Mouse (Mus musculus) limb, embryonic 14.5 days (tissue): ENCODE measurements around the gene Wnt9a. TPM values are rescaled to one million over a fixed set of nuclear protein-coding genes. Genes with fewer than 3 reads are reported as not detected.

Source experiments
- ATAC-seq: fragments of 200-750 bp; cut with Nextera tagmentation; 2 replicates; pipeline ENCODE4 v1.8.0; 2017; ENCODE audit warnings: low read depth, moderate number of reproducible peaks, moderate TSS enrichment; ENCODE audit not compliant: low FRiP score
- DNase-seq: peaks from one replicate; pipeline ENCODE4 v3.0.0-alpha.2; 2015; ENCODE audit warnings: low spot score
- H3K27ac ChIP-seq: fragments of 300-500 bp; sonication (generic); replicated peaks from 2 replicates; pipeline ENCODE4 v1.5.1; 2014; ENCODE audit warnings: low read depth, mild to moderate bottlenecking, low read length, moderate library complexity, mixed read lengths
- H3K27me3 ChIP-seq: fragments of 300-500 bp; sonication (generic); 2 replicates; pipeline ENCODE4 v1.6.1; 2014; ENCODE audit warnings: low read length, mixed read lengths; ENCODE audit not compliant: control insufficient read depth, insufficient read depth
- H3K36me3 ChIP-seq: fragments of 300-500 bp; sonication (generic); 2 replicates; pipeline ENCODE4 v1.6.1; 2014; ENCODE audit warnings: mild to moderate bottlenecking, low read length, moderate library complexity, mixed read lengths; ENCODE audit not compliant: control insufficient read depth, insufficient read depth
- H3K4me1 ChIP-seq: fragments of 300-500 bp; sonication (generic); 2 replicates; pipeline ENCODE4 v1.6.1; 2014; ENCODE audit warnings: antibody characterized with exemption, low read length, mixed read lengths; ENCODE audit not compliant: control insufficient read depth, insufficient read depth
- H3K4me2 ChIP-seq: fragments of 300-500 bp; sonication (generic); replicated peaks from 2 replicates; pipeline ENCODE4 v1.6.1; 2014; ENCODE audit warnings: low read depth, mild to moderate bottlenecking, low read length, moderate library complexity; ENCODE audit not compliant: severe bottlenecking
- H3K4me3 ChIP-seq: fragments of 300-500 bp; sonication (generic); replicated peaks from 2 replicates; pipeline ENCODE4 v1.5.1; 2014; ENCODE audit warnings: low read length
- H3K9ac ChIP-seq: fragments of 300-500 bp; sonication (generic); 2 replicates; pipeline ENCODE4 v1.6.1; 2014; ENCODE audit warnings: mild to moderate bottlenecking, low read depth, low read length, moderate library complexity; ENCODE audit not compliant: severe bottlenecking
- H3K9me3 ChIP-seq: fragments of 300-500 bp; sonication (generic); 2 replicates; pipeline ENCODE4 v1.6.1; 2016; ENCODE audit warnings: low read length; ENCODE audit not compliant: control insufficient read depth
- POLR2A ChIP-seq: fragments of 200-500 bp; IDR thresholded peaks from 2 replicates; pipeline ENCODE4 v1.8.0; 2012; ENCODE audit warnings: inconsistent platforms, mild to moderate bottlenecking, moderate library complexity, borderline replicate concordance; ENCODE audit not compliant: insufficient read depth, insufficient read length; ENCODE audit errors: extremely low read depth
- WGBS: fragments of 180-500 bp; shearing (Covaris S2); extraction: QIAGEN DNeasy Blood & Tissue Kit; methylation state at CpG from one replicate; pipeline ENCODE4 v1.1.7; 2014; 5-methylcytosine and 5-hydroxymethylcytosine counted together
- polyA plus RNA-seq, 2 experiments: library from polyadenylated mRNA; depleted of rRNA in 1 of 2; stranded (reverse) in 1 of 2; unstranded in 1 of 2; fragments of >200 nt; fragmentation: Nextera tagmentation in 1 of 2; extraction: Ambion mirVana in 1 of 2; gene quantifications; 2 replicates each; pipeline versions ENCODE4 v1.2.1 to v1.2.3; 2012 to 2014

The Wnt9a gene
- polyA plus RNA-seq, 2 experiments = 6.2 to 11.8 TPM

DNA sequence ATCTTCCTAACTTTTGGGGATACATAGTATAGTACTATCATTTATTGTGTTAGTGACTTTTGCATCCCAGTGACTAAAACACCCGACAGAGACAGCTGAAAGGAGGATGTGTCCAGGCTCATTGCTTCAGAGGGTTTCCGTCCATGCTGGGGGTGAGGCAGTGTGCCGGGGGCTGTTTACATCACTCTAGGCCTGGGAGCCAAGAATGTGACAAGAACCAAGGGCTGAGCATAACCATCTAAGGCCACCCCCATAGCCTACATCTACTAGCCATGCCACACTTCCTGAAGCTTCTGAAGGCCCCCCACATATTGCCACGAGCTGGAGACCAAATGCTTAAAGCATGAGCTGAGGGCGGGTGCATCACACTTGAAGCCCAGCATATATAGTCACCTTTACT, 18.0 kb downstream of the Wnt9a start:
- Histone ChIP-seq H3K4me1 (peaks cover 10% of the 10 kb centered on the region), H3K4me3 (no peak overlapping the region), H3K9ac (no peak overlapping the region), H3K36me3 (no peaks in the 10 kb centered on the region), H3K27me3 (no peaks in the 10 kb centered on the region), H3K9me3 (no peaks in the 10 kb centered on the region; the same call in 1 of the 2 replicates), H3K27ac (no peak overlapping the region), H3K4me2 (no peak overlapping the region)
- ATAC-seq (no peak), DNase-seq (no peak)
- WGBS = 66% methylated on average over 5 of the region's 5 CpGs
- TF ChIP-seq POLR2A = no peak

DNA sequence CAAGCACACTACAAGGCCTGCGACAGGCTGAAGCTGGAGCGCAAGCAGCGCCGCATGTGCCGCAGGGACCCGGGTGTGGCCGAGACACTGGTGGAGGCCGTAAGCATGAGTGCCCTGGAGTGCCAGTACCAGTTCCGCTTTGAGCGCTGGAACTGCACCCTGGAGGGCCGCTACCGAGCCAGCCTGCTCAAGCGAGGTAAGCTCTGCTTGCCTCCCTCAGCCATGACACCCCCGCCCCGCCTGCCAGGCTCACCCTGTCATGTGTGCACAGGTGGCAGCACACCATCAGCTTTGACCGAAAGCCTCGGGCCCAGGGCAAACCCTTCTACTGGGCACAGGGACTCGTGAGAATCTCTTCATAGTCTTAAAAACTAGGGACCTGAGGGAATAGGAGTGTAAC, 20.9 kb downstream of the Wnt9a start:
- H3K4me2 ChIP-seq = no peak overlapping the region
- no peaks in the 10 kb centered on the region for H3K9me3 ChIP-seq
- H3K27ac ChIP-seq = no peak overlapping the region
- ATAC-seq (no peak), DNase-seq (no peak)
- no peak for TF ChIP-seq POLR2A
- no peaks in the 10 kb centered on the region for H3K27me3 ChIP-seq
- H3K4me1 ChIP-seq = peaks cover 15% of the 10 kb centered on the region
- 83% methylated on average over 11 of the region's 18 CpGs for WGBS
- H3K36me3 ChIP-seq = peaks cover 17% of the 10 kb centered on the region
- H3K9ac ChIP-seq = no peak overlapping the region
- H3K4me3 ChIP-seq = no peak overlapping the region

DNA sequence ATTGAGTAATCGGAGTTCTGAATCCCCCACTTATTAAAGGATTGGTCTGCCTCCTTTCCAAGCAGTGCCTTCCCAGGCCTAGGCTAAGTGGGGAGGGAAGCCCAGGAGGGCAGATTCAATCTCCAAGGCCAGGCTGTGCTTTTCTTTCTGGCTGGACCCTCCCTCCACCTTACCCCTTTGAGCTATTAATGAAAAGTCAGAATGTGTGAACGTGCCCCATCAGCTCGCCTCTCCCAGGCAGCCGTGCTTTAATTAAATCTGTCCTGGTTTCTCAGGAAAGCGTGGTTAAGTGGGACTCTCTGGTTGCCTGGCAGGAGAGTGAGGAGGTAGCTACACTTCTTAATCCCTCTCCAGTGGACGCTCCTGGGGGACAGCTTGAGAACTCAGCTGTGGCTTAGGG, 22.9 kb downstream of the Wnt9a start:
- H3K36me3 ChIP-seq = peaks cover 19% of the 10 kb centered on the region
- H3K4me1 ChIP-seq = peaks cover 18% of the 10 kb centered on the region
- DNase-seq (no peak), ATAC-seq (no peak)
- no peak overlapping the region for H3K27ac ChIP-seq
- no peak overlapping the region for H3K4me3 ChIP-seq
- H3K27me3 ChIP-seq = no peaks in the 10 kb centered on the region
- H3K9me3 ChIP-seq = no peaks in the 10 kb centered on the region
- 13% methylated on average over 6 of the region's 6 CpGs for WGBS
- H3K9ac ChIP-seq = peak overlapping the region; percentile 18; the same call in 1 of the 2 replicates
- no peak for TF ChIP-seq POLR2A
- H3K4me2 ChIP-seq = no peak overlapping the region

DNA sequence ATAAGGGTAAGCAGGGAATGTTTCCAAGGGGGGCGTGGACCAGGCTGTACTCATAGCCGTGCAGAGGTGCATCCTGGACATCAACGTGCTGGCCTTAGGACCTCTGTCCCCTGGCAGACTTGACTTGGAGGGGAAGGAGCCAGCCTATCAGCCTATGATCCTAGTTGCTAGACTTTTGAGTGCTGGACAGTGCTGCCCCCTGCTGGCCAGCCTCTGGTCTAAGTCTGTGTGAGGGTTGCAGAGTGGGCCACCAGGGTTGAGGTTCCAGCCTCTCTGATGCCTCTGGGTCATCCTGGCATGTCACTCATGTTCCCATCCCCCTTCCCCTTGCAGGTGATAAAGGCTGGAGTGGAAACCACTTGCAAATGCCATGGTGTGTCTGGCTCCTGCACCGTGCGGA, 23.8 kb downstream of the Wnt9a start:
- H3K4me3 ChIP-seq = no peak overlapping the region
- WGBS = 48% methylated on average over 5 of the region's 5 CpGs
- no peak overlapping the region for H3K4me2 ChIP-seq
- DNase-seq = peak; percentile 59
- peaks cover 19% of the 10 kb centered on the region for H3K36me3 ChIP-seq
- no peaks in the 10 kb centered on the region for H3K9me3 ChIP-seq
- ATAC-seq = peak; percentile 70; the same call in 1 of the 2 replicates
- no peak overlapping the region for H3K27ac ChIP-seq
- H3K9ac ChIP-seq = no peak overlapping the region
- peaks cover 18% of the 10 kb centered on the region for H3K4me1 ChIP-seq
- no peaks in the 10 kb centered on the region for H3K27me3 ChIP-seq
- TF ChIP-seq POLR2A = no peak

DNA sequence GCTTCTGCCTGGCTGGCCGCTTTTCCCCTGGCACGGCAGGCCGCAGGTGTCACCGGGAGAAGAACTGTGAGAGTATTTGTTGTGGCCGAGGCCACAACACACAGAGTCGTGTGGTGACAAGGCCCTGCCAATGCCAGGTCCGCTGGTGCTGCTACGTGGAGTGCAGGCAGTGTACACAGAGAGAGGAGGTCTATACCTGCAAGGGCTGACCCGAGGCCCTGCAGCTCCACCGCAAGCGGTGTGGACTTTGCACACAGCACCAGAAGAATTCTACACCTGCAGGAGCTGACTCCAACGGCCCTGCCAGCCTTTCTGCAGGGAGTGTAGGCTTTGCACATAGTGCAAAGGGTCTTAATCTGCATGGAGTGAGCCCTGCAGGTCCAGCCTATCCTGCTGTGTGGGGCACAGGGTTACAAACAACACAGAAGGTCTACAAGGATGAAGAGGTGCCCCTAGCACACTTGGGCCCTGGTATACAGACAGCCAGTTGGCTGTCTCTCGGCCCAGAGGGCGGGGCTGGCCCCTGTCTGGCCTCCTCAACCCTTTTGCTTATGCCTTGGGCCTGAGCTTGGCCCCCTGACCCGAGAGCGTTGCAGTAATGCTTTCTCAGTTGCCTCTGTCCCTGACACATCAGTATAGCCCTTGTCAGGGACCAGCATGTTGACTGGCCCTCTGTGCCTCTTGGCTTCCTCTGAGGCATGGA, 24.6 kb downstream of the Wnt9a start:
- Histone ChIP-seq H3K27ac (no peak overlapping the region), H3K4me3 (no peak overlapping the region), H3K9me3 (no peaks in the 10 kb centered on the region), H3K36me3 (peaks cover 19% of the 10 kb centered on the region), H3K27me3 (no peaks in the 10 kb centered on the region), H3K4me1 (peaks cover 23% of the 10 kb centered on the region), H3K9ac (no peak overlapping the region), H3K4me2 (no peak overlapping the region)
- ATAC-seq (no peak), DNase-seq (no peak)
- no peak for TF ChIP-seq POLR2A
- WGBS = 83% methylated on average over 16 of the region's 16 CpGs
